Mouse (Mus musculus) kidney, postnatal 0 days (tissue): ENCODE results near the gene Vmn1r3. TPM values are rescaled to one million over a fixed set of nuclear protein-coding genes. Genes with fewer than 3 reads are reported as not detected.
A peak's percentile ranks its signal among the peaks of the same experiment; 100 is the strongest.
"Not testable (repeated sequence)": the region's sequence is repeated elsewhere in the genome, so short reads cannot be mapped to it uniquely, and the experiment has no call there.

ENCODE experiments used
- ATAC-seq: fragments of 200-750 bp; cut with Nextera tagmentation; replicated peaks from 2 replicates; pipeline ENCODE4 v1.8.0; 2017; ENCODE audit warnings: low read depth, moderate number of reproducible peaks, moderate TSS enrichment, moderate library complexity; ENCODE audit not compliant: low FRiP score
- DNase-seq: peaks from one replicate; pipeline ENCODE4 v3.0.0-alpha.2; 2016; ENCODE audit warnings: low spot score
- H3K27ac ChIP-seq: fragments of 300-500 bp; sonication (generic); 2 replicates; pipeline ENCODE4 v1.5.1; 2014; ENCODE audit warnings: mild to moderate bottlenecking
- H3K27me3 ChIP-seq: fragments of 300-500 bp; sonication (generic); 2 replicates; pipeline ENCODE4 v1.6.1; 2014; ENCODE audit warnings: low read length, mixed read lengths; ENCODE audit not compliant: insufficient read depth
- H3K36me3 ChIP-seq: fragments of 300-500 bp; sonication (generic); 2 replicates; pipeline ENCODE4 v1.6.1; 2014; ENCODE audit warnings: low read length, mixed read lengths; ENCODE audit not compliant: insufficient read depth
- H3K4me1 ChIP-seq: fragments of 300-500 bp; sonication (generic); replicated peaks from 2 replicates; pipeline ENCODE4 v1.6.1; 2014; ENCODE audit warnings: antibody characterized with exemption, low read length, mixed read lengths; ENCODE audit not compliant: insufficient read depth
- H3K4me2 ChIP-seq: fragments of 300-500 bp; sonication (generic); 2 replicates; pipeline ENCODE4 v1.6.1; 2014; ENCODE audit warnings: mild to moderate bottlenecking, low read length, moderate library complexity, mixed read lengths
- H3K4me3 ChIP-seq: fragments of 300-500 bp; sonication (generic); replicated peaks from 2 replicates; pipeline ENCODE4 v1.5.1; 2014; ENCODE audit warnings: low read depth, low read length
- H3K9ac ChIP-seq: fragments of 300-500 bp; sonication (generic); 2 replicates; pipeline ENCODE4 v1.6.1; 2014; ENCODE audit warnings: low read depth, low read length
- H3K9me3 ChIP-seq: fragments of 300-500 bp; sonication (generic); replicated peaks from 2 replicates; pipeline ENCODE4 v1.6.1; 2016; ENCODE audit warnings: low read length, inconsistent platforms, mixed read lengths
- CTCF ChIP-seq: IDR thresholded peaks from 2 replicates; pipeline ENCODE4 v1.5.1; 2016; ENCODE audit warnings: antibody characterized with exemption, low read depth, mild to moderate bottlenecking, moderate library complexity
- WGBS: fragments of 180-500 bp; shearing (Covaris S2); extraction: QIAGEN DNeasy Blood & Tissue Kit; methylation state at CpG from one replicate; pipeline ENCODE4 v1.1.7; 2014; 5-methylcytosine and 5-hydroxymethylcytosine counted together
- polyA plus RNA-seq: library from polyadenylated mRNA; unstranded; fragments of >200 nt; fragmentation: Nextera tagmentation; extraction: Ambion mirVana; gene quantifications from 2 replicates; pipeline ENCODE4 v1.2.1, GENCODE M21; 2015

The Vmn1r3 gene
- not detected in 2 replicates for polyA plus RNA-seq

DNA sequence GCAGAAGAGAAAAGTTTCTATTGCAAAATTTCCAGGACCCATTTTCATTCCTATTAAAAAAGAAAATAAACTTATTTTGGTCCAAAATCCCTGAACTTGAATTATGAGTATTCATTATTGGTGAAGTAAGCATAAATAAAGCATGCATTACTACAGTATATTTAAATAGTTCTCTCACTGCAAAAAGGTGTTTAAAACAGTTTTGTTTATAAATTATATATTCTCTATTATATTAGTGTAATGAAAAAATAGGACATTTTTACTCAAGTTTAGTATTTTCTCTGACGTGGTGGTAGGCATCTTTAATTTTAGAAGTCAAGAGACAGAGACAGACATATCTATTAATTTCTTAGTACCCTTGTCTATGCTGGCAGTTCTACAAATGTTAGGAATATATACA is at the start of gene Vmn1r3:
TSS of gene Vmn1r3 (minus strand) at position 101 of the 400 bp plus-strand sequence.
- not testable (repeated sequence) for ATAC-seq, H3K36me3 ChIP-seq, H3K4me2 ChIP-seq, DNase-seq, H3K27ac ChIP-seq, H3K9ac ChIP-seq, H3K9me3 ChIP-seq, H3K4me1 ChIP-seq, H3K27me3 ChIP-seq, H3K4me3 ChIP-seq
- WGBS, result 83% methylated on average over 1 of the region's 1 CpGs

DNA sequence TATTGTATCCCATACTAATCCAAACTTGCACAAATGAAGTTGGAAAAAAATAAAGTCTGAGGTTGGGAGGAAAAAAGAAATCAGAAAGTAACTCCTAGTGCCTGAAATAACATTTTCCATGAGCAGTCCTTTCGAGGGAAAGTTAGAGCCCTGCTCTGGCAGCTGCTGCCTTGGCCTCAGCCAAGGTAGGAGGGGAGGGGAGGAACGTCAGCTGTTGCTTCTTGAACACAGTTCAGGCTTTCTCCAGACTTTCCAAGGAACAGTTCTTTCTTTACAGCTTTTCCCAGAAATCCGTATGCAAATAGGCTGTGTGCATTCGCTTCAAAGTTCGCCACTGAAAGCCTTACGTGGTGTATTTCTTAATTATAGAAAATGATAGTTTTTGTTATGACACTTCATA is 46.9 kb upstream of the Vmn1r3 start:
- H3K4me3 ChIP-seq, result no peak overlapping the region
- H3K4me1 ChIP-seq, result no peaks in the 10 kb centered on the region
- H3K27ac ChIP-seq, result no peak overlapping the region
- ATAC-seq (no peak), DNase-seq (peak; percentile 55)
- no peaks in the 10 kb centered on the region for H3K27me3 ChIP-seq
- 66% methylated on average over 6 of the region's 6 CpGs for WGBS
- no peaks in the 10 kb centered on the region for H3K36me3 ChIP-seq
- peaks cover 9% of the 10 kb centered on the region; the same call in 1 of the 2 replicates for H3K9me3 ChIP-seq
- H3K9ac ChIP-seq, result no peak overlapping the region
- H3K4me2 ChIP-seq, result no peak overlapping the region; the same call in 1 of the 2 replicates
- TF ChIP-seq CTCF, result no peak

DNA sequence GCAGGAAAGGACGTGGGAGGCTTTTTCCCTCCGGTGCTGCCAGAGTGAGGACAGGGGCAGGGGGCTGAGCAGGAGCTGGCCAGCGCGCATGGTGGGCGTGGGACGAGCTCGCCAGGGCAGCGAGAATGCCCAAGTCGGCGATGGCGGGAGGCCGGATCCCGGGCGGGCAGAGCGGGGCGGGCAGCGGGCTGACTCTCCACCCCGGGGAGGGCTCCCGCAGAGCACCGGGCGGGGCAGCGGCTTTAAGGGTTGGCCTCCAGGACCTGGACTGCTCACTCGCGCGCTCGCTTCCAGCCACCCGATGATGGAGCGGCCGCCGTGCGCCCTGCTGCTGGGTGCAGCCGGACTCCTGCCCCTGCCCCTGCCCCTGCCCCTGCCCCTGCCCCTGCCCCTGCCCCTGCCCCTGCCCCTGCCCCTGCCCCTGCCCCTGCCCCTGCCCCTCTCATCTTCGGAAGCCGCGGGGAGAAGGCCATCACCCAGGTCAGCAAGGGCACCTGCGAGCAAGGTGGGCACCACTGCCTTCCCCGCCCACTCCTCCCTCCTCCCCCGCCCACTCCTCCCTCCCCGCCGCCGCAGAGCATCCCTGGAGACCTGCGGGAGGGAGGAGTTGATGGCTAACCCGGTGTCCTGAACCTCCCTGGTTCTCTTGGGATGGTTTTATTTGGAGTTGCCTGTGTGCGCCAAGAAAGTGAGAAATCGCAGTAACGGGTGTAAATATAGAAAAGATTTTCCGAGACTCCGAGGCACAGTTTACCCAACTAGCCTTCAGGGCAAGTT is 45.9 kb upstream of the Vmn1r3 start:
- ATAC-seq (peak; percentile 67), DNase-seq (peak; percentile 71)
- Histone ChIP-seq H3K9ac (0 out of 2 replicates have a peak overlapping the region, but pooled peaks have one; percentile 46), H3K4me1 (no peaks in the 10 kb centered on the region), H3K9me3 (peaks cover 13% of the 10 kb centered on the region; the same call in 1 of the 2 replicates), H3K27me3 (no peaks in the 10 kb centered on the region), H3K4me3 (peak overlapping the region; percentile 39), H3K36me3 (no peaks in the 10 kb centered on the region), H3K27ac (peak overlapping the region; percentile 42; the same call in 1 of the 2 replicates), H3K4me2 (peak overlapping the region; percentile 73)
- WGBS, result 12% methylated on average over 22 of the region's 48 CpGs
- no peak for TF ChIP-seq CTCF

DNA sequence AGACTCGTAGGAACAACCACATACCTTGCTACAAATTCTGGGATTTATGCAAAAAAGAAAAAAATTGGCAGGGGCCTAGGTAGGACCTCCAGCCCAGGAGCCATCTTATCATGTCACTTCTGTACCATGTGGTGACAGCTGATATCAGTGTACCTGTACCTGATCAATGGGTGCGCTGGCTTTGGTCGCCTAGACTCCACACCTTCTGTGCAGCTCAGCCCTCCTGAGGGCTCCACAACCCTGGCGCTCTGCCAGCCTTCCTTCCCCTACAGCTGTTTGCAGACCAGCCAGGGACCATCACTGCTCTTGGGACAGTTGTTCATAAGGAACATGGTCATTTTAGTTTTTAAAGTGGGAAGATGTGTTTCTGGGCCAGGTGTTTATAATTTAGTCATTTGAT is 44.4 kb upstream of the Vmn1r3 start:
- peaks cover 13% of the 10 kb centered on the region; the same call in 1 of the 2 replicates for H3K9me3 ChIP-seq
- 73% methylated on average over 4 of the region's 4 CpGs for WGBS
- TF ChIP-seq CTCF, result no peak
- no peak overlapping the region for H3K9ac ChIP-seq
- no peak overlapping the region for H3K27ac ChIP-seq
- H3K27me3 ChIP-seq, result no peaks in the 10 kb centered on the region
- DNase-seq (no peak), ATAC-seq (peak; percentile 53; the same call in 1 of the 2 replicates)
- no peaks in the 10 kb centered on the region for H3K4me1 ChIP-seq
- no peaks in the 10 kb centered on the region for H3K36me3 ChIP-seq
- no peak overlapping the region for H3K4me3 ChIP-seq
- H3K4me2 ChIP-seq, result no peak overlapping the region

DNA sequence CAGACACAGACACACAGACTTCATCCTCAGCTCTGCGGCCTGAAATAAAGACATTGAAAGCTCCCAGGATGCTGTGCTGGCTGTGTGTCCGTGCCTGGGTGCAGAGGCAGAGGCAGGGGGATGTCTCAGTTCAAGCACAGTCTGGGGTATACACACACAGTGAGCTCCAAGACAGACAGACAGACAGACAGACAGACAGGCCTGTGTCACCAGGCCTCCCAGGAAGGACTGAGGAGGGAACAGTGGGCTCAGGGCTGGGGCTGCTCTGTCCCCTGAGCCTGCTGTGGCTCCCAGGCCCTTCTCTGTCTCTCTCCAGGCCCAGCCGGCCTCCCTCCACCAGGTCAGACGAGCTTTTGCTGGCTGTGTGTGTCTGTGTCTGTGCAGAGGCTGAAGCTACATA is 43.3 kb upstream of the Vmn1r3 start:
- no peak for TF ChIP-seq CTCF
- Histone ChIP-seq H3K9ac (no peak overlapping the region), H3K4me3 (no peak overlapping the region), H3K27me3 (no peaks in the 10 kb centered on the region), H3K4me1 (no peaks in the 10 kb centered on the region), H3K27ac (no peak overlapping the region), H3K36me3 (no peaks in the 10 kb centered on the region), H3K4me2 (no peak overlapping the region), H3K9me3 (peaks cover 13% of the 10 kb centered on the region; the same call in 1 of the 2 replicates)
- no peak; the same call in 1 of the 2 replicates for ATAC-seq
- DNase-seq, result no peak
- 69% methylated on average over 4 of the region's 4 CpGs for WGBS

DNA sequence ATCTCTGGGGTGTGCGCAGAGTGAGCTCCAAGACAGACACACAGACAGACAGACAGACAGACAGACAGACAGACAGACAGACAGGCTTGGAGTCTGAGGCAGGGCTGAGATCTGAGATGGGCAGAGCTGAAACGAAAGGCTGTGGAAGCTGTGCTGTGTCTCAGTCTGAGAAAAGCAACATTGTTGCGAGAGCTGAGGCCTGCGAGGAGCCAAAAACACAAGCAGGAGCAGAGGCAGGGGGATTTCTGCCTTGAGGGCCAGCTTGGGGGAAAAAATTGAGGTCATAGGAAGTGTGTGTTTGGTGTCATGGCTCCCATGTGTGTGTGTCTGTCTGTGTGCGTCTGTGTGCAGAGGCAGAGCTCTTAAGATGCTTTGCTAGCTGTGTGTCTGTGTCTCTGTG is 42.6 kb upstream of the Vmn1r3 start:
- Histone ChIP-seq H3K9ac (no peak overlapping the region), H3K4me1 (no peaks in the 10 kb centered on the region), H3K36me3 (no peaks in the 10 kb centered on the region), H3K4me3 (no peak overlapping the region), H3K9me3 (peaks cover 13% of the 10 kb centered on the region; the same call in 1 of the 2 replicates), H3K4me2 (no peak overlapping the region), H3K27ac (no peak overlapping the region), H3K27me3 (no peaks in the 10 kb centered on the region)
- whole genome bisulfite sequencing, result 65% methylated on average over 5 of the region's 5 CpGs
- ATAC-seq (no peak), DNase-seq (no peak)
- no peak for TF ChIP-seq CTCF
